Mouse (Mus musculus): ENCODE data around the gene Fzr1. TPM values are rescaled to one million over a fixed set of nuclear protein-coding genes. Genes with fewer than 3 reads are reported as not detected.

Gene Fzr1
- polyA plus RNA-seq, 1 experiment from 2014 or later = 85.7 TPM

GRCm38 (mm10) chr10:81316338-81317060, 61.8 kb downstream of the Fzr1 start:
- H3K36me3 ChIP-seq = peaks cover 42% of the 10 kb centered on the region
- peak overlapping the region; percentile 28 for H3K4me3 ChIP-seq (replicated peaks)
- H3K9me3 ChIP-seq = no peaks in the 10 kb centered on the region
- no peaks in the 10 kb centered on the region for H3K27me3 ChIP-seq (replicated peaks)
- no peak for ATAC-seq
- WGBS = 57% methylated on average over 16 of the region's 16 CpGs
- H3K4me1 ChIP-seq (replicated peaks) = peaks cover 33% of the 10 kb centered on the region
- peak overlapping the region; percentile 43 for H3K9ac ChIP-seq
- H3K27ac ChIP-seq = no peak overlapping the region
- peak overlapping the region; percentile 69 for H3K4me2 ChIP-seq (replicated peaks)

Other genes starting within 250 kb of the Fzr1 start
- gene Zbtb7a, start 243.3 kb downstream of the Fzr1 start, polyA plus RNA-seq (2015; fragmentation: Nextera tagmentation; extraction: Ambion mirVana) = 52.5 and 53.0 TPM in 2 replicates
- gene Pias4, start 210.6 kb downstream of the Fzr1 start, polyA plus RNA-seq (2015; fragmentation: Nextera tagmentation; extraction: Ambion mirVana) = 47.2 and 58.4 TPM in 2 replicates
- 515 and 540 TPM in 2 replicates for gene Eef2, start 201.9 kb downstream of the Fzr1 start, polyA plus RNA-seq (2015; fragmentation: Nextera tagmentation; extraction: Ambion mirVana)
- 56.6 and 62.7 TPM in 2 replicates for gene Dapk3, start 195.5 kb downstream of the Fzr1 start, polyA plus RNA-seq (2015; fragmentation: Nextera tagmentation; extraction: Ambion mirVana)
- 0.13 and 0.15 TPM in 2 replicates for gene 4930442H23Rik, start 194.7 kb downstream of the Fzr1 start, polyA plus RNA-seq (2015; fragmentation: Nextera tagmentation; extraction: Ambion mirVana)
- 0.14 TPM in 1 of 2 replicates, not detected in the other for gene Nmrk2, start 176.5 kb downstream of the Fzr1 start, polyA plus RNA-seq (2015; fragmentation: Nextera tagmentation; extraction: Ambion mirVana)
- gene Atcay, start 147.7 kb downstream of the Fzr1 start, polyA plus RNA-seq (2015; fragmentation: Nextera tagmentation; extraction: Ambion mirVana) = 1.7 TPM in 2 replicates
- gene Zfr2, start 145.4 kb downstream of the Fzr1 start, polyA plus RNA-seq (2015; fragmentation: Nextera tagmentation; extraction: Ambion mirVana) = 7.9 and 9.2 TPM in 2 replicates
- 2.2 and 2.4 TPM in 2 replicates for gene Matk, start 125.6 kb downstream of the Fzr1 start, polyA plus RNA-seq (2015; fragmentation: Nextera tagmentation; extraction: Ambion mirVana)
- 242 and 245 TPM in 2 replicates for gene Mrpl54, start 111.6 kb downstream of the Fzr1 start, polyA plus RNA-seq (2015; fragmentation: Nextera tagmentation; extraction: Ambion mirVana)
- gene Apba3, start 111.6 kb downstream of the Fzr1 start, polyA plus RNA-seq (2015; fragmentation: Nextera tagmentation; extraction: Ambion mirVana) = 55.1 and 69.2 TPM in 2 replicates
- gene Tjp3, start 86.9 kb downstream of the Fzr1 start, polyA plus RNA-seq (2015; fragmentation: Nextera tagmentation; extraction: Ambion mirVana) = 47.0 and 53.3 TPM in 2 replicates
- gene Pip5k1c, start 85.6 kb downstream of the Fzr1 start, polyA plus RNA-seq (2015; fragmentation: Nextera tagmentation; extraction: Ambion mirVana) = 41.2 and 42.7 TPM in 2 replicates
- gene Cactin, start 57.4 kb downstream of the Fzr1 start, polyA plus RNA-seq (2015; fragmentation: Nextera tagmentation; extraction: Ambion mirVana) = 38.7 and 39.5 TPM in 2 replicates
- 21.3 and 21.7 TPM in 2 replicates for gene Tbxa2r, start 49.8 kb downstream of the Fzr1 start, polyA plus RNA-seq (2015; fragmentation: Nextera tagmentation; extraction: Ambion mirVana)
- gene Gipc3, start 35.2 kb downstream of the Fzr1 start, polyA plus RNA-seq (2015; fragmentation: Nextera tagmentation; extraction: Ambion mirVana) = 0.06 TPM in 1 of 2 replicates, not detected in the other
- gene Hmg20b, start 28.0 kb downstream of the Fzr1 start, polyA plus RNA-seq (2015; fragmentation: Nextera tagmentation; extraction: Ambion mirVana) = 71.2 and 71.7 TPM in 2 replicates
- 19.9 and 23.8 TPM in 2 replicates for gene Mfsd12, start 21.0 kb downstream of the Fzr1 start, polyA plus RNA-seq (2015; fragmentation: Nextera tagmentation; extraction: Ambion mirVana)
- gene 4930404N11Rik, start 12.7 kb downstream of the Fzr1 start, polyA plus RNA-seq (2015; fragmentation: Nextera tagmentation; extraction: Ambion mirVana) = 1.0 and 2.2 TPM in 2 replicates
- gene Dohh, start 5.9 kb upstream of the Fzr1 start, polyA plus RNA-seq (2015; fragmentation: Nextera tagmentation; extraction: Ambion mirVana) = 89.2 and 100 TPM in 2 replicates
- 2.8 and 3.6 TPM in 2 replicates for gene Gm48551, start 6.0 kb upstream of the Fzr1 start, polyA plus RNA-seq (2015; fragmentation: Nextera tagmentation; extraction: Ambion mirVana)
- 1.4 TPM in 1 of 2 replicates, not detected in the other for gene Gm48552, start 10.5 kb upstream of the Fzr1 start, polyA plus RNA-seq (2015; fragmentation: Nextera tagmentation; extraction: Ambion mirVana)
- 235 and 288 TPM in 2 replicates for gene Smim24, start 14.5 kb upstream of the Fzr1 start, polyA plus RNA-seq (2015; fragmentation: Nextera tagmentation; extraction: Ambion mirVana)
- gene Nfic, start 77.1 kb upstream of the Fzr1 start, polyA plus RNA-seq (2015; fragmentation: Nextera tagmentation; extraction: Ambion mirVana) = 52.8 and 56.0 TPM in 2 replicates
- gene Celf5, start 104.2 kb upstream of the Fzr1 start, polyA plus RNA-seq (2015; fragmentation: Nextera tagmentation; extraction: Ambion mirVana) = 1.7 TPM in 2 replicates
- 98.5 and 118 TPM in 2 replicates for gene Ncln, start 117.9 kb upstream of the Fzr1 start, polyA plus RNA-seq (2015; fragmentation: Nextera tagmentation; extraction: Ambion mirVana)
- 1.0 and 1.1 TPM in 2 replicates for gene S1pr4, start 121.6 kb upstream of the Fzr1 start, polyA plus RNA-seq (2015; fragmentation: Nextera tagmentation; extraction: Ambion mirVana)
- 0.92 and 0.97 TPM in 2 replicates for gene Gna15, start 145.7 kb upstream of the Fzr1 start, polyA plus RNA-seq (2015; fragmentation: Nextera tagmentation; extraction: Ambion mirVana)
- gene Gna11, start 166.7 kb upstream of the Fzr1 start, polyA plus RNA-seq (2015; fragmentation: Nextera tagmentation; extraction: Ambion mirVana) = 245 and 269 TPM in 2 replicates
- 743 and 808 TPM in 2 replicates for gene Aes, start 181.0 kb upstream of the Fzr1 start, polyA plus RNA-seq (2015; fragmentation: Nextera tagmentation; extraction: Ambion mirVana)
- 14.5 and 17.8 TPM in 2 replicates for gene Tle2, start 196.0 kb upstream of the Fzr1 start, polyA plus RNA-seq (2015; fragmentation: Nextera tagmentation; extraction: Ambion mirVana)
- 19.9 and 26.0 TPM in 2 replicates for gene Tle6, start 222.6 kb upstream of the Fzr1 start, polyA plus RNA-seq (2015; fragmentation: Nextera tagmentation; extraction: Ambion mirVana)
- gene BC025920, start 227.8 kb upstream of the Fzr1 start, polyA plus RNA-seq (2015; fragmentation: Nextera tagmentation; extraction: Ambion mirVana) = 0.85 and 1.00 TPM in 2 replicates
- gene Sirt6, start 249.3 kb upstream of the Fzr1 start, polyA plus RNA-seq (2015; fragmentation: Nextera tagmentation; extraction: Ambion mirVana) = 28.9 and 33.3 TPM in 2 replicates

Measured in intestine, embryonic 15.5 days (tissue).